Mouse (Mus musculus) frontal cortex, adult 2 months (tissue): ENCODE data around the gene Med20. TPM values are rescaled to one million over a fixed set of nuclear protein-coding genes. Genes with fewer than 3 reads are reported as not detected.
"Not testable (repeated sequence)": the region's sequence is repeated elsewhere in the genome, so short reads cannot be mapped to it uniquely, and the experiment has no call there.

Experiments
- DNase-seq, 2 experiments: peaks; one replicate each; pipeline ENCODE4 v3.0.0; 2022; ENCODE audit warnings: low spot score in 1 of 2; ENCODE audit errors: extremely low spot score in 1 of 2
- polyA plus RNA-seq: library from polyadenylated mRNA; depleted of rRNA; stranded (reverse); fragments of >200 nt; gene quantifications from 2 replicates; pipeline ENCODE4 v1.2.3, GENCODE M21; 2012

The Med20 gene
- polyA plus RNA-seq, 1 experiment, result 33.2 TPM

DNA sequence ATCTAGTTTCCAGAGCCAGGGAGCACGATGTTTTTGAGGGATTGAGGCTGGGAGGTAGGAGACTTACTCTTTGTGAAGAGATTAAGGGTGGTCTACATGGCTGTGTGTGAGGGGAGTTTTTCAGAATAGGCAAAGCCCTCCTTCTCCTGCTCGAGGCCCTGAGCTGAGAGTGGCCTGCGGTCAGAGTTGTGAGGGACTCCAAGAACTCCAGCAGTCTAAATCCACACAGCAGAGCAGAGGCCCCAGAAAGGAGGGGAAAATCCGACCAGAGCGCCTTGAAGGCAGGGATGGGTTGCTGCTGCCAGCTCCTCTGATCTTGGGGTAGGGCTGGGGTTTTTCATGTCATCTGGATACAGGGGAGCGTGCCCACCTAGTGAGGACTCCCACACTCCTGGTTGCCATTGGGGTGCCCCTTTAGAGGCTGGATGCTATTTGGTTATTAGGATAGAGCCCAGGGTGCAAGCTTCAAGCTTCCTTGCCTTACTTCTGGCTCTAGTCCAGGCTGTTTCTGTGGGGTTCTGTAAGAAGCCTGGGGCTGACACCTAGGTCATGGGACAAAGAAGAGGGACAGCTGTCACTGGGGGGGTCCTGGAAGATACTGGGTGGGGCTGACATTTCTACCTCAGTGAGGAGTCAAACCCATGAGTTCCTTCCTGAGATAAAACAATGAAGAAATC, 15.1 kb upstream of the Med20 start:
- no peak for DNase-seq

DNA sequence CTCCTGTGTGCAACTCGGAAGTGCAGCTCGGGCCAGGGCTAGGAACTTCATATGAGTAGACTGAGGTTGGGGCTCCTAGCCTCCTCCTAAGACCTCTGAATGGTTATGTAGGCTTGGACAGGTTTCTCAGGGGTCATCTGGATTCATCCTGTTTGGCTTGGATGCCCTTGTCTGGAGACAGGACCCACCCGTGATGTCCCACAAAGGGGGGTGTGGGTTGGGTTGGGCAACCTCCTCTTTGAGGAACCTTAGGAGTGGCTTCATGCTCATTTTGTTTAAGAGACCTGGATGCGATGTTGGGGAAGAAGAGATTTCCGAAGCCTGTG, 14.6 kb upstream of the Med20 start:
- no peak for DNase-seq

DNA sequence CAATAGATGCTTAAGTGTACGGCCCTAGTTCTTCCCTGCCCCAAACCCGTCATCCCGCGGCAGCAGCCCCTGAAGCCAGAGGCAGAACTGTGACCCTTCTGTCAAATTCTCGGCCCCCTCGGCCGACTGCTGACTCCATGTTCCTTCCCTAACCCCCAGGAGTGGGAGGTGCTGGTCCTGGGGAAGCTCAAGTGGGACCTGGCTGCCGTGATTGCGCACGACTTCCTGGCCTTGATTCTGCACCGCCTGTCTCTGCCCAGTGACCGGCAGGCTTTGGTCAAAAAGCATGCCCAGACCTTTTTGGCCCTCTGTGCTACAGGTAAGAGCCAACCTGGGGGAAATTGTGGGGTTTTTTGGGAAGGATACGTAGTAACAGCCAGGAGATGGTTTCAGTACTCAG, 14.1 kb upstream of the Med20 start:
- no peak for DNase-seq

DNA sequence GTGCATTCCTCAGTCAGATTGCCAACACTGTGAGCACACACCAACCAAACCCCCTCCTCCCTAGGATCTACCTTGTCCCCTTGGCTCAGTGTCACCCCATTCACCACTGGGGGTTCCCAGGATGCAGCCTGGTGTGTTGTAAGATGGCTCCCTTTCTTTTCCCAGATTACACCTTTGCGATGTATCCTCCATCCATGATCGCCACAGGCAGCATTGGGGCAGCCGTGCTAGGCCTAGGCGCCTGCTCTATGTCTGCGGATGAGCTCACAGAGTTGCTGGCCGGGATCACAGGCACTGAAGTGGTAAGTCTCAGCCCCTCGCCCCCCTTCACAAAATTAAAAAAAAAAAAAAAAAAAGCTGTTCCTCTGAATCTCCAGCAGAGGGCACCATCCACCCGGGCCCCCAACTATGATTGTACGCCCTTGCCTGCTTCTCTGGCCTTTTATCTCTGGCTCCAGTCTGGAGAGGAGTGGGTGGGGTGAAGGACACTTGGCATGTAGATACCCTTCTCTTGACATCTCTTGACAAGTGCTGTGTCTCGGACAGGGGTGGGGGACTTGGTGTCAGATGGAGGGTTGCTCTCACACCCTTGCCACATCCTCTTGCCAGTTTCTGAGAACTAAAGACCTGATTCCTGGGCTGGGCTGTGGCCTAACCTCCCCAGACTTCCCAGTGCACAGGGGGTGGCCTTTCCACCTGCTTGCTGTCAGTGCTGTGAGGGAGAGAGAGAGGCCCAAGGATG, 13.4 kb upstream of the Med20 start:
- DNase-seq, result peak in 1 of 2 experiments; percentile 45

DNA sequence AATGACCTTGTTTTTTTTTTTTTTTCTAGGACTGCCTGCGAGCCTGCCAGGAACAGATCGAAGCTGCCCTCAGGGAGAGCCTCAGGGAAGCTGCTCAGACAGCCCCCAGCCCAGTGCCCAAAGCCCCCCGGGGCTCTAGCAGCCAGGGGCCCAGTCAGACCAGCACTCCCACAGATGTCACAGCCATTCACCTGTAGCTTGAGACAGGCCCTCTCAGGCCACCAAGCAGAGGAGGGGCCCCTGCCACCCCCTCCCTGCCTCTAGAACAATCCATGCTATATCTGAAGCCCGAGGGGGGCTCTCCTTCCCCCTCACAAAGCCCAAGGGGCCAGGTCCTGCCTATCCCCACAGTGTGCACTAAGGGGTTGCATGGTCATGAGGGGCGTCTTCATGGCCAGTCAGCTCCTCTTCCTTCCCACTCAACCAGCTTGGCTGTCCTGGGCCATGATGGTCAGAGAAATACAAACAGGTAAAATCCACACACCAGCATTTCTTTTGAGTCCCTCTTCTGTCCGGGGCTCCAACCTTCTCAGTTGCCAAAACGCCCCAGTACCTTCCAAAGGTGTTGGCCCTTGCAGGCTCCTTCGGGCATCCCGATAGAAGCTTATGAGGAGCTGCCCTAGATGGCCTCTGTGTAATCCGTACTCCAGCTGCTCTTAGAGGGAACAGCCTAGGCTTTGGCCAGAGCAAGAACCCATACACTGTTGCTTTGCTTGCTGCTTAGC, 12.6 kb upstream of the Med20 start:
- not testable (repeated sequence) for DNase-seq

DNA sequence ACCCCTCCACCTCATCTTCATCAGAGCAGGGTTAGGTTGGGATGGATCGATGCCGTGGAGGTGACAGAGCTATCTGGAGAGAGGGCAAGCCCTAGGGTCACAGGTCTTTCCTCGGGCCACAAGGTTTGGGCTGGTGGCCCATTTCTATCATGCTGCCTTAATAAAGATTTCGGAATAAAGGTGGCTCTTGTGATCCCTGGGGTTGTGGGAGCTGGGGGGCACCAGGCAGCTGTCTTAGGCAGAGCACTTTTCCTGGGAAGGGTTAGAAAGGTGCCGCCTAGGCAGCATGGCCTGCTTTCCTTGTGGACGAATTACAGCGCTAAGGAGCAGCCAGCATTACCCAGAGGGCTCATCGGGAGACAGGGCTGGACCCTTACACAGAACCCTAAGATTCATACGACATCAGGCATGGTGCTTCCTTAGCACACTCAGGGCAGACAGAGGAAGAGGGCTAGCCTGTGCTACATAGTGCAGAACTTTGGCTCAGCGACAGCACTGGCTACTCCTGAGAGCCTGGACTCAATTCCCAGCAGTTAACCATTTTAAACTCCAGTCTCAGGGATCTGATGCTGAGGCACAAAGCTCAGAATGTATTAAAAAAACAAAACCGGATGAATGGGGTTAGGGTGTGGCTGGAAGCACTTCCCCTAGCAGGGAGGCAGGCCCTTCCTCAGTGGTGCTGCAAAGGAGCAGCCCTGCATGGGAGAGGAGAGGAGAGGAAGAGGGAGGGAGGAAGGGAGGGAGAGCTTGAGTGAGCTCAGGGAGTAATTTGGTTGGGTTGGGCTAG, 11.7 kb upstream of the Med20 start:
- no peak for DNase-seq

DNA sequence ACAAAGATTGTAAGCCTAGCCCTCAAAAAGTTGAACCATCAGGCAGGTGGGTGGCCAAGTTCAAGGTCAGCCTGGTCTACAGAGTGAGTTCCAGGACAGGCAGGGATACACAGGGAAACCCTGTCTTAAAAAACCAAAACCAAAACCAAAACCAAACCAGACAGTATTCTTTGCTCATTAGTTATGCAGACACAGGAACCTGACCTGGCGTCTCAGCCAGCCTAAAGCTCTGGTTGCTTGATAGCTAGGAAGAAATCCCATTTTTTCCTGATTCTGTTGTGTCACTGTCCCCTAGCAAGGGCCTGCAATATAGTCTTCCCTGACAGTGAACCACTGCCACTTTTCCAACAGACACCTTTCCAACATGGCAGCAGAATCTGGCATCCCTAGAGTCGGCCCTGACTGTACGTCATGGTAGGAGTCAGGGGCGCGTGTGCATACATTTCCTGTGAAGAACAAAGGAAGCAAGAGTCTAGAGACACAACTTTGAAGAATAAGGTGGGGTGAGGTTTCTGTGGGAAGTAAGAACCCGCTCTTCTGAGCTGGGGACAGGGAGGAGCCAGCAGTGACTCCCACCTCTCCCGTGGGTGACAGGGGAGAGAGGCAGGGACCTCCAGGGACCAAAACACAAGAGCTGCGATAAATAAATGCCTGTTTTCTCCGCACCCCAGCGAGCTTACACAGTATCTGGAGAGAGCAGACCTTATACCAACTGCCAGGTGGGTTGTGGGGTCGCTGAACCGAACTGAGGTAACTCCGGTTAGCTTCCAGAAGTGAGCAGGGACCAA, 10.6 kb upstream of the Med20 start:
- no peak for DNase-seq

DNA sequence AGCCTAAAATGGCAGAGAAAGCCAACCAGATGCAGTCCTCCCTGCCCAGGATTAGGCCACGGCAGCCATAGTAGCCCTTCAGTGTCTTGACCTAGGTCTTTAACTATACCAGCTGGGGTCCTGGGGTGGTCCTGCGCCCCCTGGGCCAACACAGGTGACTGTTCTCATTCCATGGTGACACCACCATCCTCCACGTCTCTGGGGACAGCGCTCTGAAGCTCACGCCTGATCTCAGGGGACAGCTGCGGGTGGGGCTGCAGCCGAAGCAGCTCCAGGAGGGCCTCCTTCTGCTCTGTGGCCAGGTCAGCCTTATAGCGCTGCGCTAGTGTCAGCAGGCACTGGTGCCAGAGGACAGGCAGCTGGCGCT, 10.0 kb upstream of the Med20 start:
- DNase-seq, result no peak

DNA sequence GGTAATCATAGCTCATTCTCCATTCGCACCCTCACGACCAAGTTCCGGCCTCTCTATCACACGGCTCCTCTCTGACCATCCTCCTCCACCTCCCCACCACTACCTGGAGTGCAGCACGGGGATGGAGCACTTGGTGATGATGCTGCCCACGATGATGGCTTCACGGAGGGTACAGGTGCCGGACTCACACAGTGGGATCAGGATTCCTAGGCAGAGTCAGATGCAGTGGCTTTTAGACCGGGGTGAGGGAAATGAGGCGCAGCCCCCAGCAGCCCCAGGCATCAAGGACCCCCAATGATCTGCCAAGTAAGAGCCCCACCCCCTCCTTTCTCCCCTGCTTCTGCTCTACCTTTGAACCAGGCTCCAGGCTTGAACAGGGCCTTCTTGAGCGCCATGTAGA, 9.1 kb upstream of the Med20 start:
- DNase-seq, result no peak

DNA sequence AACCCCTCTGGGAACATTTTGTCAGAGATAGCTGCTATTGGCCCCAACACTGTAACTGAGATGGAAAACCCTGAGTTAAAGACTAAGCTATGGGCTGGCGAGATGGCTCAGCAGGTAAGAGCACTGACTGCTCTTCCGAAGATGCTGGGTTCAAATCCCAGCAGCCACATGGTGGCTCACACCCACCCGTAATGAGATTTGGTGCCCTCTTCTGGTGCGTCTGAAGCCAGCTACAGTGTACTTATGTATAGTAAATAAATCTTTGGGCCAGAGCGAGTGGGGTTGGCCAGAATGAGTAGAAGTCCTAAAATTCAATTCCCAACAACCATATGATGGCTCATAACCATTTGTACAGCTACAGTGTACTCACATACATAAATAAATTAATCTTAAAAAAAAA, 5.2 kb upstream of the Med20 start:
- DNase-seq, result no peak

DNA sequence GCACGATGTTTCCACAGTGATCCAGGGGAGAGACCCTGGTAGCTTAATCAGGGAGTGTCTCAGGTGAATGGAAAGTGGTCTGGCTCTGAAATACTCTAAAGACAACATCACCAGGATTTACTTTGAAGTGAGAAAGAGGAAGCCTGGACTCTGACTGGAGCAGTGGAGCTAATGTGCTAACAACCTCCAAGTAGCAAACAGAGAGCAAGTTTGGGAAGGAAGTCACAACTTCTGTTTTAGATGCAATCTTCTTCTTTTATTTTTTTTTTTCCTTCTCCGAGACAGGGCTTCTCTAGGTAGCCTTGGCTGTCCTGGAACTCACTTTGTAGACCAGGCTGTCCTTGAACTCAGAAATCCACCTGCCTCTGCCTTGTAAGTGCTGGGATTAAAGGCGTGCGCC, 2.2 kb upstream of the Med20 start:
- DNase-seq, result no peak

DNA sequence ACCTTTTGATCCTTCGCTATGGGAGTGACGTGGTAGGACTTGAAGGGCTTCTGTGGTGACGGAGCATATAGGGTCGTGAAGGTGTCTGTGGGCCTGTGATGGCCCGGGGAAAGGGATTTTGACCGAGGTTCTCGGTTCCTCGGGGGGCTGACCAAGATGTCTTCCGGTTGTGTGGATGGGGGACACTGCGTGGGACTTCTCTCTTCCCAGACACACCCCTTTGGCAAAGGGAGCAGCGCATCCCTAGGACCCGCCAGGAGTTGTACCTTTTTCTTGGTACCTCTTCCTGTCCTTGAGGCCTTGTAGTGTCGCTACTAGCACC, 240 bp downstream of the Med20 start:
- no peak for DNase-seq

DNA sequence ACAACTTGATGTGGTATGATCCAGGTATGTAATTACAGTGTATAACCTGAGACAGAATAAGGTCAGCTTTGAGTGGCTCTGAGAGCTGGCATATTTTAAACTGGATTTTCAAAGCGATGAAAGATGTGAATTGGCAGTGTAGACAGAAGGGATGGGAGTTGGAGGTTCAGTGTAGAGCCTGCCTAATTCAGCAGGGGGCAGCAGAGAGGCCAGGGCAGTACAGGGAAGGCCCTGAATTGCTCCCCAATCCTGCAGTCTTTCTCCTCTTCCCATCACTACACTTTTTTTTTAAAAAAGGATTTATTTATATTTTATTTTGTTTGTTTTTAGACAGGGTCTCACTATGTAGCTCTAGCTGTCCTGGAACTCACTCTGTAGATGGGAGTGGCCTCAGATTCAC, 2.6 kb downstream of the Med20 start:
- DNase-seq, result peak in 1 of 2 experiments; percentile 33

DNA sequence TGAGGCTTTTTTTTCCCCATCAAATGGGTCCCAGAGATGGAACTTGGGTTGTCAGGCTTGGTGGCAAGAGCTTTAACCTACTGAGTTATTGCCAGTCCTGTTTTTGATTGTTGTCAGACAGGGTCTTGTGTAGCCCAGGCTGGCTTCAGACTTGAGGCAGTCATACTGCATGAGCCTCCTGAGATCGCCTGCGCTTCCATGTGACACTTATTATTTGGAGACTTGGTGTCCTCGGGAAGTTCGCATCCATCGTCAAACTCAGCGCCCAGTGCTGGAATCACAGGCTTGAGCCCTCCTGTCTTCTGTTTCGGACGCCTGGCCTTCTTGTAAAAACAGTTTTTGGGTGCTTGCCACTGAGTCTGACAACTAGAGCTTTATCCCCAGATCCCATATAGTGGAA, 4.7 kb downstream of the Med20 start:
- no peak for DNase-seq

DNA sequence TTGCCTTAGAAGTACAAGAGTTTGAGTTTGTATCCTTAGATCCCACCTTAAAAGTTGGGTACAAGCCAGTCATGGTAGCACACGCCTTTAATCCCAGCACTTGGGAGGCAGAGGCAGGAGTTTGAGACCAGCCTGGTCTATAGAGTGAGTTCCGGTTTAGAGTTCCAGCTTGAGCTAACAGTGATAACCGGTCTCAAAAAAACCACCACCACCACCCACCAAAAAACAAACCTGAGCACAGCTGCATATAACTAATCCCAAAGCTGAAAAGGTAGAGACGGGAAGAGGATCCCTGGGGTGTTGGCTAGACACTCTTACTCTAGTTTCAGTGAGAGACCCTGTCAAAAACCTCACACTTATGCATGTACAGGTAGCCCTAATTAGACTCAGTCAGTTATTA, 5.3 kb downstream of the Med20 start:
- DNase-seq, result no peak

DNA sequence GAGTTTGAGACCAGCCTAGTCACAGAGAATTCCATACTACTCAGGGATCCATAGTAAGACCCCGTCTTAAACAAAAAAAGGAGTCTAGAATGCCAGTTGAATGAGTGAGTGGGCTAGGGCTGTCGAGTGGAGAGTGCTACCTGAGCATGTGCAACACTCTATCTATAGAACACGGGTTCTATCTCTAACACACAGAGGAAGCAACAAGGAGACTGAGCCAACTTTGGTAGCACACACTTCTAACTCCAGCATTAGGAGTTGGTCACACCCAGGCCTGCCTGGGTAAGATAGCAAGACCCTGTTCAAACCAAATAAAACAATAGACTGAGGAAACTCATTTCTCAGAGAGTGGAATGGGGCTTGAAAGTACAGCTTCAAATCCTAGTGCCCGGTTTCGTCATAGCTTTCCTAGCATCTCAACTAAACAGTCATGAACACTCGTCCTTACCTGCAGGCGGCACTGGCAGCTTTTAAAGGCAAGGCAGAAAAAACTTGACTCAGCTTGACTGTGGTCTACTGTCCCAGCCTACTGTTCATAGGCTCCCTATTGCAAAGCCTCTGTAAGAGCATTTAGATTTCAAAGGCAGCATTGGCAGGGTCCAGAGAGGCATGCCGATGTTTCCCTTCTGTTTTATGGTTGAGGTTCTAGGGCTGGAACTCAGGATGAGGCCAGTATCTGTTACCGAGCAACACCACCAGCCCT, 6.4 kb downstream of the Med20 start:
- no peak for DNase-seq

DNA sequence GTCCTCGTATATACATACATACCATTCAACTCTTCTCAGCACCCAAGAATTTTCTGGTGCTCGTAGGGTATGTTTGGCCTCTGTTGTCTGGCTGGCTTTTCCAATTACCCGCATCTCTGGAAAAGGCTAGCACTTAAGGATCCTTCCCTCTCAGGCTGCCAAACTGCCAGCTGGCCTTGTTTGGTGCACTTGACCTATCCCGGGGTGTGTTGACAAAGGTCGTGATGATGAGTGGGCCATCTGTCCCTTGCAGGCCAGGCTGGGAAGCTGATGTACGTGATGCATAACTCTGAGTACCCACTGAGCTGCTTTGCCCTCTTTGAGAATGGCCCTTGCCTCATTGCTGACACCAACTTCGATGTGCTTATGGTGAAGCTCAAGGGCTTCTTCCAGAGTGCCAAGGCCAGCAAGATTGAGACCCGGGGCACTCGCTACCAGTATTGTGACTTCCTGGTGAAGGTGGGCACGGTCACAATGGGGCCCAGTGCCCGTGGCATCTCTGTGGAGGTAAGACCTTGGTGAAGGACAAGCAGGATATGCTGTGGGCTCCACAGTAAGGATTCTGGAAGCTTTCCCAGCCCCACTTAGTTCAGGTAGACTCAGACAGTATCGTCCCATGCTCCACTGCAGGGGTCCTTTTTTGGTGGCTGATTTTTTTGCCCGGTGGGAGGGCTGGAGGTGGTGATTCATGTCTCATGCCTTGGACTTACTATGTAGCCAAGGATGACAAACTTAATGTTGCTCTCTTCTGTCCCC, 7.4 kb downstream of the Med20 start:
- no peak for DNase-seq

DNA sequence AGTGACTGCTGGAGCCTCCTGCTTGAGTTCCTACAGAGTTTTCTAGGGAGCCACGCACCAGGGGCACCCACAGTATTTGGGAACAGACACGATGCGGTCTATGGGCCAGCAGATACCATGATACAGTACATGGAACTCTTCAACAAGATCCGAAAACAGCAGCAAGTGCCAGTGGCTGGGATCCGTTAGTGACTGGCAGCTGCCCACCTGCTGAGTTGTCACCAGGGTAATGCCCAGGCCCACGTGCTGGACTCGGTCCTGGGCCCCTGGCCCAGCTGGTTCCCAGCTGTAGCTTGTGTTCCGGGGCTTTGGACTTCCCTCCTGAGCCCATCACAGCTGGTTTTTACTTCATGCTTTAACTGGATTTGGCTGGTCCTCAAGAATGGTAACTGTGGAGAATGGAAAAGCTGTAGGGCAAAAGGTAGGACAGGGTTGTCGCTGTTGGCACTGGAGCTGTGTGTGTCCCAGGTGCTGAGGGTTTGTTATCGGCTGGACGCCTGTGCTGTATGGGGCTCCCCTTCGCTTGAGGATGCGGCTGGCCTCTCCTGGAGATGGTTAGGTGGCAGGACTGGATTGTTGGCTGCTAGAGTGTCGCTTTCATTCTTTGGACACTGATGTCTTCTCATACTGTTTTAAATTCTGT, 11.7 kb downstream of the Med20 start:
- no peak for DNase-seq

DNA sequence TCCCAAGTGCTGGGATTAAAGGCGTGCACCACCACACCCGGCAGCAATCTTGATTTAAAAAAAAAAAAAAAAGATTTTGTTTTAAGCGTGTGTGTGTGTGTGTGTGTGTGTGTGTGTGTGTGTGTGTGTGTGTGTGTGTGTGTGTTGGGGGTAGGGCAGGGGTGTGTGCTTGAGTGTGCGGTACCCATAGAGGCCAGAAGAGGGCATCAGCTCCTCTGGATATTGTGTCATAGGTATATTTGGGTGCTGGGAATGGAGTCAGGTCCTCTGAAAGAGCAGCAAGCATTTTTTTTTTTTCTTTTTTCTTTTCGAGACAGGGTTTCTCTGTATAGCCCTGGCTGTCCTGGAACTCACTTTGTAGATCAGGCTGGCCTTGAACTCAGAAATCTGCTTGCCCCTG, 13.2 kb downstream of the Med20 start:
- not testable (repeated sequence) for DNase-seq
